Mouse (Mus musculus) heart, adult 8-10 months (tissue): ENCODE measurements at regions not wholly inside any gene's neighbourhood (a gene's known extent, or its start where the extent isn't known, plus 50 kb on each side); places are given as distances from the start of the nearest gene placed in this dataset.

Experiments used
- DNase-seq: peaks from one replicate; pipeline ENCODE4 v3.0.0; 2022; ENCODE audit warnings: low spot score

DNA sequence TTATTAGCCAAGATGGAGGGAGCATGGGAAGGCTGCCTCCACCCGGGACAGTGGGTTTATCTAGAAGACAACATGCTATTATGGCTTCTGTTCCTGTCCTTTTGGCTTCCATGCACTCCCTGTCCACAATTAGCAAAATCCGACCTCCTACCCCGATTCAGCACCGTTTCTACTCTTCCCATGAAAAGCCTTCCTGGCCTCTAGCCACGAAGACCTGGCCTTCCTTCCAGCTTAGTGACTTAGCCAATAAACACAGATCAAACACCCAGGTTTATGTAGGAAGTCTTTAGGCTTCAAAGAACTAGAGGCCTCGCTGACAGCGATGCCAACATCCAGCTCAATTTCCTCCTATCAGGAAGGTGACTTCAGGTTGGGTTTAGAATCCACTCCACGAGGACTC lies 338.5 kb upstream of the Zmiz1 start:
- no peak for DNase-seq

DNA sequence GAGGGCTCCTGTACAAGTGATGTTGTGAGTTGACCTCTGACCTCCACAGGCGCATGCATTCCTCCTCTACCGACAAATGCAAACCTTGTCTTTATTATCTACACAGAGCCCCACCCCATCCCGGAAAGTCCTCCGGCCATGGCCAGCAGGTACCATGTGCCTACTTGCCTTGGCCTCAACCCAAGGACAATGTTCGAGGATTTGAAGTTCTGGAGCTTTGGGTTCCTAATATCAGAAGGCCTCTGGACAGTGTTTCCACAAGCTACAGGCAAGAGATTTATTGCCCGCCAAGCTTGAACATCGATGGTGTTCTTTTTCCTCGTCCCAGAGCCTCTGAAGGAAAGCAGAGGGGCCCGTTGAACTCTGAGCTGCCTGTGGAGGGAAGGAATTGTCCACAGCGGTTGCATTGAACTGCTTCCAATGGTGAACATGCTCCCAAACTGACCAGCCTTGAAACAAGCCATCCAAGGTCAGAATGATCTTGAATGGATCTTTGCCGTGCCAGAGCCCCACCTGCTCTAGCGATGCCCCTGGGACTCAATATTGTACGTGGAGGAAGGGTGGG lies 335.9 kb upstream of the Zmiz1 start:
- DNase-seq: no peak

DNA sequence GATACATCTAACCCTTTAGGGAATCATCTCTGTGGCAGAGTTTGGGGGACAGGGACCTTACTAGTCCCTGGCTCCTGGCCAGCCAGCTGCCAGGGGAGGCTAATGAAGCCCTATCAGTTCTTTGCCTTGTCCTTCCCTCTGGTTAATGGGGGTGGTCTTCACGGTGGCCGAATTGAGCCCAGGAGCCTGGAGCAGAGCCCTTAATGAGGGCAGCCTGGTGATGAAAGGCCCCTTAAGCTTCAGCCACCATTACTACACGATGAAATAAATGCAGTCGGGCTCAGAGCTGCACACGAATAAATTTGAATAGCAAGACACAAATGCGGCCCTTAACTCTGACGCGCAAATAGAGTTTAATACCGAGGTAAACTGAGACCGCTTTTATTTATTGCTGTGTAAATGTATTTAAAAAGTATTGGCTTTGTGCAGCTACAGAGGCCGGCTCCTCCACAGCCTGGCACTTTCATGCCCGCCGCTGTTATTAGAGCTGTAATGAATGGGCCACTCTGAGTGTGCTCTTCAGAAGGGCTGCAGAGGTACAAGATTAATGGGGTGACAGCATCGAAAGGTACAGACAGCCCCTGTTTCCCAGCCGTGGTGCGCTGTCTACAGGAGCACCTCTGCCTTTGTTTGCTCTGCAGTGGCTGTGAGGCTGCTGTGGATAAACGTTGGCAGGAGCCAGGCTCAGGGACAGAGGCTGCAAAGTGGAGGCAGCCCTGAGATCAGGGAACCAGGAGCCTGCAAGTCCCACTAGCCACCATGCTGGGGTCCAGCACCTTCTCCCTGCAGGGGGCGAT lies 335.2 kb upstream of the Zmiz1 start:
- DNase-seq: no peak

DNA sequence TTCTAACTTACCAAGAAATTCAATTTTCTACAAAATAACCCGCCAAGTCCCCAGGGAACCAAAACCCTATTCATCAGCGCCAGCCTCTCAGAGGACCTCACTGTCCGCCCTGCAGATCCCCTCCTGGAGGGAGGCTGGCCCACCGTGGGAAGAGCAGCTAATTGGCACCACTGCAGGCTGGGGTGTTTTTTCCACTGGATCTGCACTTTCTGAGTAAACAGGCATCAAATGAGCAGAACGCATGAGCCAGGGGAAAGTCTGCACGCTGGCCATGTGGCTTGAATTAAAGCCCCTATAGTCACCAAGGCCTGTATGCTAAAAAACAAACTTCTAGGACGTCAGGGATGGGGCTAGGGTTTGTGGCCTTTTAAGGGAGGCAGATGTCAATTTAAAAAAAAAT lies 332.4 kb upstream of the Zmiz1 start:
- DNase-seq: no peak

DNA sequence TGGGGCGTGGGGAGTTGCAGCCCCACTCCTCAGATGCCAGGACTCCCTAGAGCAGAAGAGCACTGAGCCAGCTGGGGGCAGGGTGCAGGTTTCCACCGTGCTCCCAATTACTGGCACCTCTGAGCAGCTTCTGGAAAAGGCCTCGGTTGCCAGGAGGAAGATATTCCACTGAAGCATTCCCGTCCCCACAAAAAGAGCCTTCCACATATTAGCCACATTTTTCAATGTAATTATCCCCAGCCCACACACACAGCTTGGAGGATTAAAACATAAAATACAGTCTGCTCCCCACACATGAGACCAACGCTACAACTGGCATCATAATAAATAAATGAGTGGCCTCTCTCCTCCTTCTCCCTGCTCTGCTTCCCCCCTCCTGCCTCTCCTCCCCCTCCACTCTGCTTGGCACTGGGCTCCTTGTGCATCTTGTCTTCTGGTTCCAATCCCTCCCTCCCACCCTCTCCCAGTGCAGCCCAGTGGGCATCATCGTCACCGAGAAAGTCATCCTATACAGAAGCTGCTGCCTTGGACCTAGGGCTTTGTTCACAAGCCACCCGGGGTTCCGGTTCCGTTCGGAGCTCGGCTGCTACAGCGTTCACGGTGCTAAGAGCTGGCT lies 331.3 kb upstream of the Zmiz1 start:
- DNase-seq: no peak

DNA sequence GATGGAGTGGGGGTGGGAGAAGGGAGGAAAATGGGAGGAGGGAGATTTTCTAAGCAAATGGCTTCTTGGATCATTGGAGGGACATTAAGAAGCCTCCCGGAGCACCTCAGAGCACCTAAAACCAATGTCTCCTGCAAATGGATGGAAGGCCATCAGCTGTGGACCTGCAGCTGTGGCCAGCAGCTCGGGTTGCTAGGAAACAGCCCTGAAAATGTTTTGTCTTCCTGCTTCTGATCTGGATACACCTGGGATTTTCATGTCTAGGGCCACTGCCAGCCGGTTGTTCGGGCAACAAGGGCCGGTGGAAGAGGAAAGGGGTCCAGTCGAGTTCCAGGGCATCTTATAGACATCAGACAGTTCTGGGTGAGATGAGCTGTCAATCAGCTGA lies 330.8 kb upstream of the Zmiz1 start:
- no peak for DNase-seq

DNA sequence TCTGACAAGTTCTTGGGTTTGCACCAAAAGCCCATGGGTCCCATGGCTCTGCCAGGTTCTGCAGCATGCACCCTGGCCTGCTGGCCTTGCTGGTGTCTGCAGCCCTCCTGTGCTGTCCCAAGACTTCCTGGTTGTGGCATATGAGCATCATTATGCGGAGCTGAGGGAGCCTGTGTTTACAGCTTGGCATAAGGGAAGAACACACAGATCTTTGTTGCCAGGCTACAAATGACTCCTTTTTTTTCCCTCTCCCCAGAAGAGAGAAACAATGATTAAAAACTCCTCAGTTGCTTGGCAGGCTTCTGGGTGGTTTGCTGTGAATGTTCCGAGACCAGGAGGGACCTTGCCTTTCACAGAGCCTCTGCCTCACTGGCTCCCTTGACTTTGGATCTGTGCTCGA lies 323.6 kb upstream of the Zmiz1 start:
- DNase-seq: no peak

DNA sequence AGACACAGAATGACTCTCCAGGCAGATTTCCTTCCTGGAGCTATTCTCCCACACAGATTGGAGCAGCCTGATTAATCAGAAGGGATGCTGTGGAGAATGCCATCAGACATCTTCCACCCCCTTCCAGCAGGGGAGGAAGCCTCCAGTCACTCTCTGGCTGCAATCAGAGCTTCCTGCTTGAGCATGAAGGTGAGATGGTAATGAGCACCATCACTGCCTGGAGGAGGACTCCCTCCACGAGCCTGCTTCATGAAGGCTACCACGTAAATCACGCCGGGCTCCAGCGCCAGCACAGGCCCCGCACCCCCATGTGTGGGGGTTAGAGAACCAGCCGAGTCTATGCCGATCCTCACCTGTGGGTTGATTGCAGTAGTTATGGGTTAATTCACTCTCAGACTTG lies 321.7 kb upstream of the Zmiz1 start:
- no peak for DNase-seq

DNA sequence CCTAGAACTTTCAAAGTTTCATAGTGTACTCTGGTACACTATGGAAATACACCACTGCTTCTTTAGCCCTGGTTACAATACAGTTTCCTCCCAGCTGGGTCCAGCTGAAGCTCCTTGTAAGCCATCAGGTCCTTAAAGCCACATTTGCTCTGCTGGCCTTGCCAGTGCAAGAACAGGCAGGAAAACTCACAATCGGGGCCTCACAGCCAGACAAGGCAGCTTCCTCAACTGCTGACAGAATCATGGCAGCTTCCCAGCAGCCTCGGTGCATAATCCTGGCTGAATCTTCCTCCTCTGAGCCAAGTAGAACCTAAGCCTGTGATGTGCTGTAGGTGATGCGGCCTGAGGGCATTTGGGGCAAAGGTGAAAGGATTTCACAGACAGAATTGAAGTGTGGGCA lies 320.5 kb upstream of the Zmiz1 start:
- DNase-seq: peak; percentile 47

DNA sequence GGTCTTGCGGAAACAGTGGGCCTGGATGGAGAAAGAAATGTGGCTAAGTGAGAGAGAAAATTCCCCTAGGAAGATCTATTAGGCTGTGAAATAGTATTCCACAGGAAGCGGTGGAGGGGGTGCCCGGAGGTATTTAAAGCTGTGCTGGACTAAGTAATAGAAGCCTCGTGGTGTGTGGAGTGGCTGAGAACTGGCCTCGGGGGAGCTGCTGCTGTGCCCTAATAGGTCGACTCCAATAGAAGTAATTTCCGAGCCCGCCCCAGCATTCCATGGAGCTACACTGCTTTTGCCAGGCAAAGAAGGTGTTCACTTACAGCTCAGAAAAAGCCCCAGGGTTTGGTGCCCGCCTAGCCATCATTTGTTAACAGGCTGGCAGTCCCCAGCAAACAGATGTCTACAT lies 317.1 kb upstream of the Zmiz1 start:
- no peak for DNase-seq

DNA sequence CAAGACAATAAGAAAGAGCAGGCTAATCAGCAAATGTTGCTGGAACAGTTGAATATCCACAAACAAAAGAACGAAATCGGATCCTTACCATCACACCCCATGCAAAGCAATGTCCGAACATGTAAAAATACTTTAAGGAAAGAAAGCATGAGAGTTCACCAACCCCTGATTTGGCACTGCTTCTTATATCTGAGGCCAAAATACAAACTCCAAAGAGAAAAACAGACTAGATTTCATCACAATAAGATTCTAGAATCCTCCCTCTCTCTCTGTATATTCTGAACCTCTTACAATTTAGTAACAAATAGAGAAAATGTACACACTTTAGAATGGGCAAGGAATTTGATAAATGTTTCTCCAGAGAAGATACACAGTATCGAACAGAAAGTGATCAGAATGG lies 315.9 kb upstream of the Zmiz1 start:
- no peak for DNase-seq

DNA sequence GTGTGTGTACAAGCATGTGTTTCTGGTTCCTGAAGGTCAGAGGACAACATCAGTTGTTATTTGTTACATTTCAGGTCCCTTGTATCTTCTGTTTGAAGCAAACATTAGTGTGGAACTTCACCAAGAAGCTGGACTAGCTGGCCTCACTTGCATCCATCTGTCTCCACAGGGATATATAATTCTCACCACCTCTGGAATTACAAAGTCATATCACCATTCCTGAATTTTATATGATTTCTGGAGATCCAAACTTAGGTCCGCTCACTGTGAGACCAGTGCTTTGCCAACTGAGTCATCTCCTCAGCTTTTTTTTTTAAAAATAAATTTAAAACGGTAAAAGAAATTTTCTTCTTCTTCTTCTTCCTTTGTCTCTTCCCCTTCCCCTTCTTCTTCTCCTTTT lies 311.3 kb upstream of the Zmiz1 start:
- DNase-seq: no peak

DNA sequence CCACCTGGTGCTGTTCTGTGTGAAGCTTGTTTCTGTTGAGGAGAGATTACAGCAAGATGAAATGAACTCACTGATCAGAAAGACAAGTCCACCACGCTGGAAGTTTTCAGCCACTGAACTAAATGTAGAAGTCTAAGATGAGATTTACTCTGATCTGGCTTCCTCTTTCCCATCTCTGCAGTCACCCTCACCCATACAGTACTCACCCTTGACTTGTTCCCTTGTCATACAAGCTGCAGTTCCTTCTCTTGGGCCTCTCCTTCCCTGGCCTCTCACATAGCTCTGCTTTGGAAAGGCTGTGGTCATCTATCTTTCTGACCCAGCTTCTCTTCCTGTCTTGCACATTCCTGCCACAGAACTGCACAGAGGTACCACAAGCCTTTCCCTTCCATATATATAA lies 308.0 kb upstream of the Zmiz1 start:
- DNase-seq: no peak

DNA sequence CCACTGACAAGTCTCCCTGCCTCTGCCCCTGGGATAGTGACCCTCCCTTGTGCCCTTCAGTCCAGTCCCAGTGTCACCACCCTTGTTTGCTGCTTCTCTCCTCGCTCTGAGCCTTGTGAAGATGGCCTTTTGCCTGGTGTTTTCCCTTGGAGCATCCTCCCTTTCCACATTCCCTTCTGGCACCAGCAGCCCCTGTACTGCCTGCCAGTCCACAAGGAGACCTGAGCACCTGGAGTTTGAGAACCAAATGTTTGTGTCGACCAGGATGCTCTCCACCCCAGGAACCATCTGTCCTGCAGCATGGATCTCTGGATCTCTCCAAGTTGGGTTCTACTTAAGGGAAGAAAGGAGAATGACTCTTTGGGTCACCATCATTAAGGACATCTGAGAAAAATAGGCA lies 307.5 kb upstream of the Zmiz1 start:
- DNase-seq: no peak

DNA sequence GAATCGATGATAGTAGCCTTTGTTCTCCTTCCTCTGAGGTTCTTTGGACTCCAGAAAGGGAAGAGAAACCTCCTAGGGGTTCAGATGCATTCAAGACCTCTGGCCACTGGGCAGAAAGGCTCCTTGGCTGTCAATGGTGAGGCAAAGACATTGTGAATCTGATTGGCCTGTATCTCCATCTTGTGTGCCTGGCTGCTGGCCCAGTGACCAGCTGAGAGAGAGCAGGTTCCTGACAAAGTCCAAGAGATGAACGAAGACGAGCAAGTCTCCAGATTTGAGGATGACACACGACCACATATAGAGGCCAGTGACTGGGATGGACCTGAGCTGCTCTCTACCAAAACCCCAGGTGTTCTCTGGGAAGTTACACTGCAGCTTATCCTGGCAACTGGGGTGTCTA lies 305.4 kb upstream of the Zmiz1 start:
- DNase-seq: no peak

DNA sequence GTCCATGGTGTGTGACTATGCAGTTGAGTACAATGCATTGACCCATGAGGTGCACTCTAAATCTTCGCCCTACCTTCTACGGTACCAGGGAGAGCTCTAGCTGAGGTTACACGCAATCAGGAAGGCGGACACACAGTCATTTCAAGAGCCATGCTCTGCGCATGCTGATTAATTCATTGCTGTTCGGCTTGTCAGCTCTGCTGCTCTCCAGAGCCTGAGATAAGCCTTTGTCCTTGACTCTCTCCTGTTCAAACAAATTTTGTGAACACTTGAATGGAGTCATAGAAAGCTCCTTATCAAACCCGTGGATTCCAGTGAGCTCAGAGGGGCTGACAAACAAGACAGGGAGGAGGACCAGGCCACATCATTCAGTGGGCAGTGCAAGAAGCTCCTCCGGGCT lies 304.8 kb upstream of the Zmiz1 start:
- no peak for DNase-seq

DNA sequence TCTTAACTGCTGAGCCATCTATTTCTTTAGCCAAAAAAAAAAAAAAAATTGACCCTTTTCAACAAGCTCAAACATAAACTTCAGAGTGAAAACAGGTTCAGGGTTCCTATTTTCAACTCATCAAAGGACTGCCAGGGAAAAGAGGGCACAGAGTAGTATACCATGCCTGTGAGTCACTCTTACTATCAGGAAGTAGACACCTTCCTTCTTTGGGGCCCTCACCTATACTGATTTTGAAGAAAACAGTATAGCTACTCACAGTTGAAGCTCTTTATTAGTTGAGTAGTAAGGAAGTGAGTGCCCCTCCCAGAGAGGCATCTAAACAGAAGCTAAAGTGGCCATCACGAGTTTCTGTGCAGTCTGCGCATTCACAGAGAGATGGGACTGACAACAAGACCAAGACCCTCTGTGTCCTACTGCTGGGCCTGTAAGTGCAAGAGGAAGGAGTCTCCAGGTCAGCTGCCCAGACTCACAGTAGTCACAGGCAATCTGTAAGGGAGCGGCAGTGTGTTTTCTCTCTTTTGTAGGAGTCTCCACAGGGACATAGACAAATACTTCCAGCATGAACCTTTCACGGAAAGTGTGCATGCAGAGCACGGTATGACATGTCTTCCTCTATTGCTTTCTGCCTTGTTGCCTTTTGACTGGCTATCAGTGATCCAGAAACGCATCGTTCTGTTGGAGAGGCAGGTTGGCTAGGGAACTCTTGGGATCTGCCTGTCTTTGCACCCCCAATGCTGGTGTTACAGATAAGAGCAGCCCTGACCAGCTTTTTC lies 303.8 kb upstream of the Zmiz1 start:
- no peak for DNase-seq

DNA sequence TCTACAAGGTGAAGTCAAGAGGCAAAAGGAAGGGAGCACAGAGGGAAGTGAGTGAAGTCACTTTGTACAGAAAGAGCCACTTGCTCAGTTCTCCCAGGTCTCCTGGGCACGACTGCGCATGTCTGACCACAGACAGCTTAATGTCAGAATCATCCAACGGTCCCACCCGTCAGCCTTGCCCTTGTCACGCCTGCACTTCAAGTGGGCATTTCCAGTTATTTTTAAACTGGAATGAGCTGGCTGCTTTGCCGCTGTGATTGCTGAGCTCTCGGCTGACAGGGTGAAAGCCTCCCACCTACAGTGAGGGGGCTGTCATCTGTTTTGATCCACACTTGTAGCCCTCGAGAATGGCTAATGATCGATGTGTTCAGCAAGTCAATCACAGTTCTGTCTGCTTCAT lies 302.8 kb upstream of the Zmiz1 start:
- DNase-seq: peak; percentile 33

DNA sequence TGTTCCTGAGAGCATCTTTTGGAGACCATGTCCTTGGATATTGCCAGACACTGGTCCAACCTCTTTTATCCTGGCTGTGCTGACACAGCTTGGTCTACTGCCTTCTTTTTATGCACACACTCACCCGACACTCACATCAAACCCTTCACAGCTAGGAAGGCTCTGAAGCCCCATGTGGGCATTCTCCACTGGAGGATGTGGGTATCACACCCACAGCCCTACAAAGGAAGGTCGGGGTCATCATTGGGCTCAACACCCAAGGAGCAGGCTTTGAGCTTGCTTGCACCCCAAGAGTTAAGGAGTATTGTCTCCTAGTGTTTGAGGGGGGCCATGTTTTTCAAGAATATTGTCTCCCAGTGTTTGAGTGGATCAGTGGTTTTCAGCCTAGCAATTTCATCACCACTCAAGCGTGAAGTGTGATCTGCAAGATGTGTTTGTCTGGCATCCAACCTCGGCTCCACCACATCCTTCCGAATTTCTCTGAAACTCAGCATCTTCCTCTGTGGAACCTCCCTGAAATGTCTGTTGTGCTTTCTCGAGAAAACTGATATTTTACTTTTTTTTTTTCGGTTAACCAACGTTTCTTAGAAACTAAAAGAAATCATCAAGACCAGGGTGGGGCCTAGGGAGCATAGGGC lies 297.2 kb upstream of the Zmiz1 start:
- no peak for DNase-seq

DNA sequence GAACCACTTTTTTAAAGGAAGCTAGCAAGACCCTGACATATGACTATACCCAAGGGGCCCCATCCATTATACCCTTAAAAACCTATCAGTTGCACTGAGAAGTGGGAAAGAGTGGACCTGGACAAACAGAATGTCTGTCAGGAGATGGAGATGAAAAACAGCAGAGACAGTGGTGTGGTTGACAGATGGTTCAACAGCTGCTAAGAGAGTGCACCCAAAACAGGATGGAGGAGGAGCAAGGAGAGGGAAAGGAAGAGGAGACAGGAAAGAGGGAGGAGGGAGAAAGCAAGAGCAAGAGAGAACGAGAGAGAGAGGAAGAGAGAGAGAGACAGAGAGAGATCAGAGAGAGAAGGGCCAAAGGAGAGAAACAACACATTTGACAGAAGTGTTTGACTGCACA lies 292.8 kb upstream of the Zmiz1 start:
- no peak for DNase-seq

DNA sequence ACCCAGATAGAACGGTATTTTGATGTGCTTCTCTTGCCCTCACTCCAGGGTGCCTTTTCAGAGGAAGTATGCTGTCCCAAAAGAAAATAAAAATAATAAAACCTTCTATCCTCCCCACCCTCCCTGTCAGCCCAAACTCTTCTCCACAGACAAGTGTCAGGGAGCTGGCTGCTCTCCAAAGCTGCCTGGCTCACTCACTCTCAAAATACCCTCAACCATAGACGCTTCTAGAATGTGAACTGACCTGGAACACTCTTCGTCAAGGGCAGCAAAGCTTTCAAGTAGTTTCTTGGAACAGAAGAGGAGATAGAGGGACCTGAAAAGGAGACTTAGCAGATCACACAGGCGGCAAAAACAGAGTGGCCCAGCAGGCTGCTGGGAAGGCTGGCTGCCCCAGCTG lies 291.4 kb upstream of the Zmiz1 start:
- peak; percentile 36 for DNase-seq

DNA sequence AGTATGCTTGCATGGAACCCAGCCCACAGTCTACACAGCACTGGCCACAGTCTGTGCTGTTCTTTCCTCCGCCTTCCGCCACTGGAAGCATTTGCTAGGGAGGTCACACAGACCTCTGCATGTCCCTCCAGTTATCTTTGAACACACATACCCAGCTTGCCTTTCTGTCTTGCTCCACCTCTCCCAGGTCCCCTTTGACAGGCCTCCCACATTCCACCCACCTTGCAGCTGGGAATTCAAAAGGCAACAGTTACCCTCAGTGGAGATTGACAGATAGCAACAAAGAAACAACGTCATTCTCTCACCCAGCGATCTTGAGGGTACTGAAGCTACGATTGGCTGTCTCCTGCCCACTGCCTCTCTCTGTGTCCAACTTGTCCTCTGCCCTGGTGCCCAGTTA lies 290.7 kb upstream of the Zmiz1 start:
- no peak for DNase-seq
